Mouse (Mus musculus): ENCODE measurements at regions not wholly inside any gene's neighbourhood (a gene's known extent, or its start where the extent isn't known, plus 50 kb on each side); places are given as distances from the start of the nearest gene placed in this dataset.
A peak's percentile ranks its signal among the peaks of the same experiment; 100 is the strongest.

GRCm38 (mm10) chr12:51294971-51295477, 52.8 kb upstream of the G2e3 start:
- Histone ChIP-seq H3K9ac (no peak overlapping the region), H3K27me3 (replicated peaks) (no peaks in the 10 kb centered on the region), H3K4me1 (no peaks in the 10 kb centered on the region), H3K27ac (no peak overlapping the region), H3K4me3 (replicated peaks) (no peak overlapping the region), H3K36me3 (no peaks in the 10 kb centered on the region), H3K9me3 (no peaks in the 10 kb centered on the region), H3K4me2 (no peak overlapping the region)
- WGBS, result 88% methylated on average over 4 of the region's 4 CpGs
- ATAC-seq (ENCODE audit: insufficient read depth, low FRiP score, low read depth), result no peak

- 63% methylated on average over 1 of the region's 1 CpGs for WGBS
- Histone ChIP-seq H3K4me2 (no peak overlapping the region), H3K27me3 (replicated peaks) (no peaks in the 10 kb centered on the region), H3K9ac (no peak overlapping the region), H3K9me3 (no peaks in the 10 kb centered on the region), H3K27ac (no peak overlapping the region), H3K4me3 (replicated peaks) (no peak overlapping the region), H3K36me3 (no peaks in the 10 kb centered on the region), H3K4me1 (no peaks in the 10 kb centered on the region)
- no peak for ATAC-seq (ENCODE audit: insufficient read depth, low FRiP score, low read depth)
Measured at GRCm38 (mm10) chr12:51278358-51278757, 69.5 kb upstream of the G2e3 start.

GRCm38 (mm10) chr12:51275818-51276538, 71.9 kb upstream of the G2e3 start:
- H3K27me3 ChIP-seq (replicated peaks), result no peaks in the 10 kb centered on the region
- 45% methylated on average over 14 of the region's 14 CpGs for WGBS
- H3K4me2 ChIP-seq, result no peak overlapping the region
- no peaks in the 10 kb centered on the region for H3K36me3 ChIP-seq
- ATAC-seq (ENCODE audit: insufficient read depth, low FRiP score, low read depth), result no peak
- H3K27ac ChIP-seq, result no peak overlapping the region
- no peak overlapping the region for H3K4me3 ChIP-seq (replicated peaks)
- no peak overlapping the region for H3K9ac ChIP-seq
- no peaks in the 10 kb centered on the region for H3K9me3 ChIP-seq
- H3K4me1 ChIP-seq, result no peaks in the 10 kb centered on the region

GRCm38 (mm10) chr12:51273486-51273885, 74.4 kb upstream of the G2e3 start:
- no peaks in the 10 kb centered on the region for H3K4me1 ChIP-seq
- H3K27ac ChIP-seq, result no peak overlapping the region
- 87% methylated on average over 5 of the region's 5 CpGs for WGBS
- no peak overlapping the region for H3K9ac ChIP-seq
- H3K9me3 ChIP-seq, result no peaks in the 10 kb centered on the region
- H3K36me3 ChIP-seq, result no peaks in the 10 kb centered on the region
- no peaks in the 10 kb centered on the region for H3K27me3 ChIP-seq (replicated peaks)
- no peak overlapping the region for H3K4me2 ChIP-seq
- no peak for ATAC-seq (ENCODE audit: insufficient read depth, low FRiP score, low read depth)
- H3K4me3 ChIP-seq (replicated peaks), result no peak overlapping the region

- no peaks in the 10 kb centered on the region for H3K9me3 ChIP-seq
- no peak for ATAC-seq (ENCODE audit: insufficient read depth, low FRiP score, low read depth)
- H3K4me3 ChIP-seq (replicated peaks), result no peak overlapping the region
- no peaks in the 10 kb centered on the region for H3K36me3 ChIP-seq
- no peaks in the 10 kb centered on the region for H3K4me1 ChIP-seq
- H3K27ac ChIP-seq, result no peak overlapping the region
- H3K27me3 ChIP-seq (replicated peaks), result no peaks in the 10 kb centered on the region
- H3K4me2 ChIP-seq, result no peak overlapping the region
- H3K9ac ChIP-seq, result no peak overlapping the region
- 72% methylated on average over 7 of the region's 7 CpGs for WGBS
Measured at GRCm38 (mm10) chr12:51242839-51243238, 105.0 kb upstream of the G2e3 start.

- ATAC-seq (ENCODE audit: insufficient read depth, low FRiP score, low read depth), result no peak
- Histone ChIP-seq H3K36me3 (no peaks in the 10 kb centered on the region), H3K9ac (no peak overlapping the region), H3K27ac (no peak overlapping the region), H3K4me3 (replicated peaks) (no peak overlapping the region), H3K4me1 (no peaks in the 10 kb centered on the region), H3K4me2 (no peak overlapping the region), H3K9me3 (no peaks in the 10 kb centered on the region), H3K27me3 (replicated peaks) (no peaks in the 10 kb centered on the region)
- WGBS, result 88% methylated on average over 7 of the region's 7 CpGs
Measured at GRCm38 (mm10) chr12:51241131-51241781, 106.6 kb upstream of the G2e3 start.

GRCm38 (mm10) chr12:51211691-51212090, 136.2 kb upstream of the G2e3 start:
- H3K9ac ChIP-seq, result no peak overlapping the region
- H3K9me3 ChIP-seq, result no peaks in the 10 kb centered on the region
- ATAC-seq (ENCODE audit: insufficient read depth, low FRiP score, low read depth), result no peak
- H3K36me3 ChIP-seq, result no peaks in the 10 kb centered on the region
- H3K4me1 ChIP-seq, result no peaks in the 10 kb centered on the region
- H3K27me3 ChIP-seq (replicated peaks), result no peaks in the 10 kb centered on the region
- WGBS, result 42% methylated on average over 2 of the region's 2 CpGs
- no peak overlapping the region for H3K4me2 ChIP-seq
- H3K27ac ChIP-seq, result no peak overlapping the region
- H3K4me3 ChIP-seq (replicated peaks), result no peak overlapping the region

- H3K9me3 ChIP-seq, result no peaks in the 10 kb centered on the region
- no peaks in the 10 kb centered on the region for H3K36me3 ChIP-seq
- H3K27ac ChIP-seq, result no peak overlapping the region
- no peak overlapping the region for H3K9ac ChIP-seq
- 67% methylated on average over 5 of the region's 5 CpGs for WGBS
- H3K4me1 ChIP-seq, result no peaks in the 10 kb centered on the region
- ATAC-seq (ENCODE audit: insufficient read depth, low FRiP score, low read depth), result no peak
- H3K4me2 ChIP-seq, result no peak overlapping the region
- H3K27me3 ChIP-seq (replicated peaks), result no peaks in the 10 kb centered on the region
- H3K4me3 ChIP-seq (replicated peaks), result no peak overlapping the region
Measured at GRCm38 (mm10) chr12:51196289-51196688, 151.6 kb upstream of the G2e3 start.

GRCm38 (mm10) chr12:51195136-51195535, 152.7 kb upstream of the G2e3 start:
- no peak overlapping the region for H3K4me3 ChIP-seq (replicated peaks)
- H3K27me3 ChIP-seq (replicated peaks), result no peaks in the 10 kb centered on the region
- H3K27ac ChIP-seq, result peak overlapping the region; percentile 21; the same call in 1 of the 2 replicates
- WGBS, result 61% methylated on average over 8 of the region's 8 CpGs
- H3K9ac ChIP-seq, result no peak overlapping the region
- H3K9me3 ChIP-seq, result no peaks in the 10 kb centered on the region
- H3K36me3 ChIP-seq, result no peaks in the 10 kb centered on the region
- ATAC-seq (ENCODE audit: insufficient read depth, low FRiP score, low read depth), result no peak
- H3K4me2 ChIP-seq, result no peak overlapping the region
- no peaks in the 10 kb centered on the region for H3K4me1 ChIP-seq

- ATAC-seq (ENCODE audit: insufficient read depth, low FRiP score, low read depth), result no peak
- WGBS, result 35% methylated on average over 1 of the region's 1 CpGs
- no peaks in the 10 kb centered on the region for H3K9me3 ChIP-seq
Measured at GRCm38 (mm10) chr12:51190754-51191153, 157.1 kb upstream of the G2e3 start.

GRCm38 (mm10) chr12:51190186-51190585, 157.7 kb upstream of the G2e3 start:
- no peak overlapping the region for H3K4me2 ChIP-seq
- no peaks in the 10 kb centered on the region for H3K4me1 ChIP-seq
- no peaks in the 10 kb centered on the region for H3K36me3 ChIP-seq
- H3K9me3 ChIP-seq, result no peaks in the 10 kb centered on the region
- 49% methylated on average over 5 of the region's 5 CpGs for WGBS
- H3K9ac ChIP-seq, result no peak overlapping the region
- no peak overlapping the region for H3K4me3 ChIP-seq (replicated peaks)
- no peak for ATAC-seq (ENCODE audit: insufficient read depth, low FRiP score, low read depth)
- H3K27ac ChIP-seq, result no peak overlapping the region
- no peaks in the 10 kb centered on the region for H3K27me3 ChIP-seq (replicated peaks)

More at GRCm38 (mm10) chr12:51190754-51191153, 157.1 kb upstream of the G2e3 start:
- Histone ChIP-seq H3K27me3 (replicated peaks) (no peaks in the 10 kb centered on the region), H3K36me3 (no peaks in the 10 kb centered on the region), H3K4me3 (replicated peaks) (no peak overlapping the region), H3K4me2 (no peak overlapping the region), H3K27ac (no peak overlapping the region), H3K4me1 (no peaks in the 10 kb centered on the region), H3K9ac (no peak overlapping the region)

- Histone ChIP-seq H3K9me3 (no peaks in the 10 kb centered on the region), H3K36me3 (no peaks in the 10 kb centered on the region), H3K27ac (no peak overlapping the region), H3K4me1 (no peaks in the 10 kb centered on the region), H3K9ac (no peak overlapping the region), H3K4me3 (replicated peaks) (no peak overlapping the region), H3K4me2 (no peak overlapping the region), H3K27me3 (replicated peaks) (no peaks in the 10 kb centered on the region)
- ATAC-seq (ENCODE audit: insufficient read depth, low FRiP score, low read depth), result no peak
Measured at GRCm38 (mm10) chr12:51188229-51188628, 159.6 kb upstream of the G2e3 start.

Data from stomach, embryonic 15.5 days (tissue).